Mouse (Mus musculus) kidney, adult 2 months (tissue): ENCODE data around the gene Tmem238l.

Source experiments
- CTCF ChIP-seq: fragments of 200-500 bp; conservative IDR thresholded peaks from 2 replicates; pipeline ENCODE4 v1.5.1; 2011; ENCODE audit warnings: low read depth, mild to moderate bottlenecking, control low read depth, low read length, moderate library complexity, mixed read lengths; ENCODE audit not compliant: insufficient read depth, insufficient read length
- POLR2A ChIP-seq: fragments of 200-500 bp; IDR thresholded peaks from one replicate; pipeline ENCODE4 v1.6.1; 2011; ENCODE audit warnings: low read depth, low read length, control low read depth

DNA sequence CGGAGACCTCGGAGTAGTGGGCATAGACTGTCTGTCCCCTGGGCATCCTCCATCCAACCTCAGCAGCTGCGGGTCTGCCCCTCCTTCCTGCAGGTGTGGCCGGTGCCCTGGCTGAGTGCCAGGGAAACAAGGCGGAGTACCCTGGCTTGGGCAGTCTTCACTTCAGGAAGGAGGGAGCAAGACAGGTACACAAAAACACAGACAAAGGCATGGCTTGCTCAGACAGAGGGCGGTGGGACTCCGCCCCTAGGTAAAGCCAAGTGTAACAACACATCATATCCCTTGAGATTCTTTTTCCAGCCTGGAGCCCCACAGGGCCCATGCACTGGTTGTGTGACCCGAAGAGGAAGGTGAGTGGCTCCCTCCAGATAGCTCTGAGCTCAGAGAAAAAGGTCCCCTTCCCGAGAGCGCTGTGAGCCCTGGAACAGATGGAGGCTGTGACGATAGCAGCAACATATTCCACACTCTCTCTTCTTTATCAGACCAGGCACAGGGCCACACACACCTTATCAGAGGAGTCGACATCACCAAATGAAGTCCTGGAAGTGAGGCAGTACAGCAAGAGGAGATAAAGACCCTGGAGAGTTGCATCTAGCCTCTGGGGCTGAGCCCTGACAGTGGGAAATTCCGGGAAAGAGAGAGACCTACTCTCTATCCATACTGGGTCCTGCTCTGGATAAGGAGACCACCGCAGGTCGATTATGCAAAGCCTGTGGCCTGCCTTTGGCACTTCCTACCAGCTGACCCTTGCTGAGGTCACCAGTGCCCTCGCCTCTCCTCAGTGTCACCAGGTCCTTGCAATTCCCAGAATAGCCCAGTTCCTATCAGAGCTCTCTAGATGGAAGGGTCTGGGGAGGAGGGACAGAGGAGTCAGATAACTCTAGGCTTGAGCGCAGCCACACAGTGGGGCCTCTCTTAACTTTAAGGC lies 43.6 kb upstream of the Tmem238l start:
- no peak for TF ChIP-seq POLR2A
- TF ChIP-seq CTCF, result no peak
